Mouse (Mus musculus): ENCODE measurements around the gene Kcnc1. TPM values are rescaled to one million over a fixed set of nuclear protein-coding genes. Genes with fewer than 3 reads are reported as not detected.

The Kcnc1 gene
- polyA plus RNA-seq, 1 experiment, result not detected

GRCm38 (mm10) chr7:46401371-46402180 is 5.3 kb downstream of the Kcnc1 start:
- no peaks in the 10 kb centered on the region for H3K36me3 ChIP-seq (replicated peaks; ENCODE audit: low read length)
- H3K4me3 ChIP-seq (replicated peaks), result no peak overlapping the region
- peaks cover 9% of the 10 kb centered on the region for H3K9me3 ChIP-seq
- H3K4me1 ChIP-seq, result peaks cover 23% of the 10 kb centered on the region
- TF ChIP-seq FLI1 (IDR thresholded peaks at IDR 0.05; ENCODE audit: low read length) (no peak), GATA1 (IDR thresholded peaks at IDR 0.05; ENCODE audit: borderline replicate concordance, low read length) (no peak)
- peaks cover 85% of the 10 kb centered on the region for H3K27me3 ChIP-seq (replicated peaks)

GRCm38 (mm10) chr7:46403616-46404485 is 7.6 kb downstream of the Kcnc1 start:
- H3K4me3 ChIP-seq (replicated peaks), result no peak overlapping the region
- H3K36me3 ChIP-seq (replicated peaks; ENCODE audit: low read length), result no peaks in the 10 kb centered on the region
- H3K9me3 ChIP-seq, result no peaks in the 10 kb centered on the region
- H3K4me1 ChIP-seq, result peaks cover 2% of the 10 kb centered on the region
- peaks cover 83% of the 10 kb centered on the region for H3K27me3 ChIP-seq (replicated peaks)
- TF ChIP-seq FLI1 (IDR thresholded peaks at IDR 0.05; ENCODE audit: low read length) (no peak), GATA1 (IDR thresholded peaks at IDR 0.05; ENCODE audit: borderline replicate concordance, low read length) (no peak)

- Histone ChIP-seq H3K4me1 (peaks cover 9% of the 10 kb centered on the region), H3K9me3 (no peaks in the 10 kb centered on the region), H3K4me3 (replicated peaks) (no peak overlapping the region), H3K27me3 (replicated peaks) (peaks cover 81% of the 10 kb centered on the region), H3K36me3 (replicated peaks; ENCODE audit: low read length) (no peaks in the 10 kb centered on the region)
- TF ChIP-seq FLI1 (IDR thresholded peaks at IDR 0.05; ENCODE audit: low read length) (no peak), GATA1 (IDR thresholded peaks at IDR 0.05; ENCODE audit: borderline replicate concordance, low read length) (no peak)
Measured at GRCm38 (mm10) chr7:46404756-46405155, 8.5 kb downstream of the Kcnc1 start.

- H3K4me1 ChIP-seq, result peaks cover 16% of the 10 kb centered on the region
- H3K4me3 ChIP-seq (replicated peaks), result no peak overlapping the region
- TF ChIP-seq FLI1 (IDR thresholded peaks at IDR 0.05; ENCODE audit: low read length) (no peak), GATA1 (IDR thresholded peaks at IDR 0.05; ENCODE audit: borderline replicate concordance, low read length) (no peak)
- H3K36me3 ChIP-seq (replicated peaks; ENCODE audit: low read length), result no peaks in the 10 kb centered on the region
- no peaks in the 10 kb centered on the region for H3K9me3 ChIP-seq
- H3K27me3 ChIP-seq (replicated peaks), result peaks cover 85% of the 10 kb centered on the region
Measured at GRCm38 (mm10) chr7:46408606-46409005, 12.3 kb downstream of the Kcnc1 start.

GRCm38 (mm10) chr7:46409204-46409789 is 13.0 kb downstream of the Kcnc1 start:
- Histone ChIP-seq H3K27me3 (replicated peaks) (peaks cover 86% of the 10 kb centered on the region), H3K4me3 (replicated peaks) (no peak overlapping the region), H3K9me3 (no peaks in the 10 kb centered on the region), H3K36me3 (replicated peaks; ENCODE audit: low read length) (no peaks in the 10 kb centered on the region), H3K4me1 (peaks cover 16% of the 10 kb centered on the region)
- TF ChIP-seq FLI1 (IDR thresholded peaks at IDR 0.05; ENCODE audit: low read length) (no peak), GATA1 (IDR thresholded peaks at IDR 0.05; ENCODE audit: borderline replicate concordance, low read length) (no peak)

GRCm38 (mm10) chr7:46410727-46411126 is 14.4 kb downstream of the Kcnc1 start:
- Histone ChIP-seq H3K4me3 (replicated peaks) (no peak overlapping the region), H3K4me1 (peaks cover 16% of the 10 kb centered on the region), H3K9me3 (no peaks in the 10 kb centered on the region), H3K27me3 (replicated peaks) (peaks cover 85% of the 10 kb centered on the region), H3K36me3 (replicated peaks; ENCODE audit: low read length) (no peaks in the 10 kb centered on the region)
- TF ChIP-seq GATA1 (IDR thresholded peaks at IDR 0.05; ENCODE audit: borderline replicate concordance, low read length) (no peak), FLI1 (IDR thresholded peaks at IDR 0.05; ENCODE audit: low read length) (no peak)

- Histone ChIP-seq H3K4me3 (replicated peaks) (no peak overlapping the region), H3K27me3 (replicated peaks) (peaks cover 78% of the 10 kb centered on the region), H3K36me3 (replicated peaks; ENCODE audit: low read length) (no peaks in the 10 kb centered on the region), H3K4me1 (peaks cover 23% of the 10 kb centered on the region), H3K9me3 (no peaks in the 10 kb centered on the region)
- TF ChIP-seq FLI1 (IDR thresholded peaks at IDR 0.05; ENCODE audit: low read length), result no peak
- TF ChIP-seq GATA1 (IDR thresholded peaks at IDR 0.05; ENCODE audit: borderline replicate concordance, low read length), result no peak
Measured at GRCm38 (mm10) chr7:46412823-46413222, 16.5 kb downstream of the Kcnc1 start.

- no peak for TF ChIP-seq FLI1 (IDR thresholded peaks at IDR 0.05; ENCODE audit: low read length)
- TF ChIP-seq GATA1 (IDR thresholded peaks at IDR 0.05; ENCODE audit: borderline replicate concordance, low read length), result no peak
- no peak overlapping the region for H3K4me3 ChIP-seq (replicated peaks)
- peaks cover 22% of the 10 kb centered on the region for H3K4me1 ChIP-seq
- no peaks in the 10 kb centered on the region for H3K9me3 ChIP-seq
- no peaks in the 10 kb centered on the region for H3K36me3 ChIP-seq (replicated peaks; ENCODE audit: low read length)
- peaks cover 80% of the 10 kb centered on the region for H3K27me3 ChIP-seq (replicated peaks)
Measured at GRCm38 (mm10) chr7:46413959-46414725, 17.8 kb downstream of the Kcnc1 start.

GRCm38 (mm10) chr7:46415818-46416425 is 19.6 kb downstream of the Kcnc1 start:
- Histone ChIP-seq H3K27me3 (replicated peaks) (peaks cover 83% of the 10 kb centered on the region), H3K4me1 (peaks cover 10% of the 10 kb centered on the region), H3K36me3 (replicated peaks; ENCODE audit: low read length) (no peaks in the 10 kb centered on the region), H3K4me3 (replicated peaks) (no peak overlapping the region), H3K9me3 (no peaks in the 10 kb centered on the region)
- TF ChIP-seq GATA1 (IDR thresholded peaks at IDR 0.05; ENCODE audit: borderline replicate concordance, low read length) (no peak), FLI1 (IDR thresholded peaks at IDR 0.05; ENCODE audit: low read length) (no peak)

All from megakaryocyte, embryonic 14.5 days (primary cell).